Mouse (Mus musculus) urinary bladder, postnatal 36 days (tissue): ENCODE measurements at regions not wholly inside any gene's neighbourhood (a gene's known extent, or its start where the extent isn't known, plus 50 kb on each side); places are given as distances from the start of the nearest gene placed in this dataset.
A peak's percentile ranks its signal among the peaks of the same experiment; 100 is the strongest.

Experiments
- DNase-seq, 2 experiments: peaks; one replicate each; pipeline ENCODE4 v3.0.0; 2022; ENCODE audit warnings: low spot score in 2 of 2, mixed read lengths in 1 of 2

DNA sequence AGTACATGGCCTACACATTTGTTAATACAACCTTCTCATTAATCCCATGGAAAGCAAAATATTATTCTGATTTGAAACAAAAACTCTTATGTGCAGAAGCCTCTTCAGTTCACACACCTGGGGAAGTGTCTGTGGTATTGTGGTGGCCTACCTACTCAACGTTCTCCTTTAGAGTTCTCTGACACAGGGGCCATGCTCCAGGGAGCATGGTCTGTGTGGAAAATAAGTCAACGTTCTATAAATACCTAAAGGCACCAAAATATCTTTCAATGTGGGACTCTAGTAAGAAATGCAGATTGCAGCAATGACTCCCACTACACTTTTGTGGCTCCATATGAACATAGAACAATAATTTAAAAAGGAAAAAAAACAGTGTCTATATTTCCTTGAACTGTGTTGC is 489.0 kb upstream of the A1bg start:
- DNase-seq = no peak

DNA sequence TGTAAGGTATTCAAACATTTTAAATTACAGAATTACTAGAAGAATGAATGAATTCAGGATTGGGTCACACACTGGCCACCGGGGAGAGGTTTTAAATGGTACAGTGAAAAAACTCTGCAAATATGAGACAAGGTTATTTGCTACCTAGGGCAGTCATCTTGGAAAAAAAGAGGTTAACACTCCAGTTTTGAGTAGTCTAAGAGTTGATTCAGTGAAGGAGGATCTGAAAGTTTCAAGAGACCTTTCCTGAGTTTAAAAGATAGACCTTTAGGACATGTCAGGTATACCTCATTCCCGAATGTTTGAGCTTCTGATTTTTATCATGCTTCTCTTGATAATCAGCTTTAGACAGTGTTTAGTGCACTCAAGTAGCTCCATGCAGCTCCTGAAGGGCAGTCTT is 488.0 kb upstream of the A1bg start:
- no peak for DNase-seq

DNA sequence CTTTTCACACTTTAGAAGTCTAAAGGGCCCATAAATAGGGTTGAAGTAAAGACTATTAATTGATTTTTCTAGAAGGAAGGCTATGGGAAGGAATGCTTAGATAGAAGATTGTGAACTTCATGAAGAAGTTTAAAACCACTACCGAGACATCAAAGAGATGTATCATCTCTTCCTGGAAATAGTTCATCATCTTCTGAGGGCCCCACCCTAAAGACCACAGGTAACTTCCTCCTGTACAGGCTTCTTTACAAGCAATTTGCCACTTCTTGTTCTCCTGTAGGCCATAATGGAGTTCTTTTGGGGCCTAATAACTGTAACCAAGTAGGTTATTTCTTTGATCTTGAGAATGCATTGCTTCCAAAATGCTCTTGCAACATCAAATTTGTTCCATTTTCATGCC is 485.8 kb upstream of the A1bg start:
- no peak for DNase-seq

DNA sequence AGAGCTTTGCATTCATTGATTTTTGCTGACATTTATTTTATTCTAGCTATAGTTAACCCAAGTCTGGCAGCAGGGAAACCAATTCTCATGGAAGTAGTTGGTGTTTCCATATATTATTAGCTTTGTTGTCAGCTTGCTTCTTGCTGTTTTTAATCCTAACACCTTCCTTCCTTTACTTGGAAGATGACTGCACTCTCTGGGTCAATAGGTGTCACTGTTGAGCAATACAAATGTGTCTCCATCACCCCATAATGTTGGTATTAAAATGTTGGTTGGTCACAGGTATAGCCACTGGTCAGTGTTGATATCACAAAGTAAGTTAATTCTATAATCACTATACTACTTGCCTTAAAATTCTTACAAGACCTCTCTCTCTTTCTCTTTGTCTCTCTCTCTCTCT is 477.9 kb upstream of the A1bg start:
- DNase-seq = no peak

DNA sequence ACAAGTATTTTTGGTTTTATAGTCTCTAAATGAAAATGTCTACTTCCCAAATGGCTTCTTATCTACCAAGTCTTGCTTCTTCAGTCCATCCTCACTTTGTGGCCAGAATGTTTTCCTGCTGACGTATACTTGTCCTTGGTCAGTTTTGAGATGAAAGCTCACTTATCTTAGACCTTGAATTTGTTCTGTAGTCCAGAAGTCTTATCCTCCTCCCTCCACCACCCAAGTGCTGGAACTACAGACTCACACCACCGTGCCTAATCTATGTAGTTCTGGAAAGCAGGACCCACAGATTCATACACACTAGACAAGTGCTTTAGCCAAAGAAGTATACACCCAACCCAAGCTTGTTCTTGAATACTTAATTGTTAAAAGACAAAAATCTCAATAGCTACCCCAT is 477.2 kb upstream of the A1bg start:
- DNase-seq = no peak

DNA sequence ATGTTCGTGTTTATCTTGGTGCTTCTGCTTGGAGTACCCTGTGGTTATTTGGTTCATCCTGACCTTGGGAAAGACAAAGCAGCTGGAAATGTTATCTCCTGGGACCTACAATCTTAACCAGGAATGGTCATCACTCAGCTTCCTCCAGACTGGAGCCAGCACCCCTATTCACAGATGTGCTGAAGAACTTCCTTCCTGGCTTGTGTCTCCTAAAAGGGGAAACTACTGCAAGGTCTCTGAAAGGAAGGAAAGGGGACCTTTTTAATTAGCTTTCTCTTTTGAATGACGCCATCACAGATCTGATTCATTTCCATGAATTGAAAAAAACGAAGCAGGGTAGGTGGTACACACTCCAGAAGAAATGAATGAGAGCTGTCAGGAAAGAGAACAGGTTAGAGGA is 476.0 kb upstream of the A1bg start:
- DNase-seq = no peak

DNA sequence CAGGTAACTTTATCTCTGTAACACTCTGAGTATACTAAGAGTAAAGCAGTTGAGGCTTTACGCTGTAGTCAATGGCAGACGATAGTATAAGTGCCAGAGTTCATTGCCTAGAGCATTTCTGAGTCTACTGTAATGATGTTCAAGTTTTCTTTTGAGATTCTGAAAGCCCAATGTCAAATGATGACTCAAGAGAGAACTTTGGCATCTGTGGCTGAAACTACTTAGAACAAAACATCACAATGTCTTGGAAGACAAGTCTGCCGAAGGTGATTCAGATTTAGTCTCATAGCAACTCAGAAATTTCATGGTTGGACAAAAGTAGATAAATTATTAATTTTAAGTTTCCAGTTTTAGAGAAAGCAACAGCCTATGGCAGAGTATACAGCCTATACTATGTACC is 474.2 kb upstream of the A1bg start:
- DNase-seq = no peak

DNA sequence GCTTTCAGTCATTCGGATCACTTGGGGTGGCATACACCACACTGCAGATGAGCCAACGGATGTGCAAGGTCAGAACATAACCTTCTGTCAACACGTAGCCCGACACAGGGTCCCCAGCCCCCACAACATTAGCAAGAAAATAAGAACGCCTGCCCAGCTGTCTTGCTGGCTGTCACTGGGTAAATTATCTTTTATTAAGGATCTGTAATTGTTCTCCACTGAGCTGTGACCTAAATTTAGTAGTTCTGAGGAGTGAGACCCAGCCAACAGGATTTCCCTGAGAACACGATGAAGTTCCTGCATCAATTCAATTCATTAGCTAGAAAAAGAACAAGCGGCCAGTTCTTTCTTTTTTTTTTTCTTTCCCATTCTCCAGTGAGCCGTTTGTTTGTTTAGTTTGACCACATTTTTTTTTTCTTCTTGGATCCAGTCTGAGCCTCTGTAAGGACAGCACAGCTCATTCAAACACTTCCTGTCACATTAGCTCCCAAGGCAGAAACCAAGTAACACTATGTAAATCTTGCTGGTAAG is 472.5 kb upstream of the A1bg start:
- DNase-seq = no peak

DNA sequence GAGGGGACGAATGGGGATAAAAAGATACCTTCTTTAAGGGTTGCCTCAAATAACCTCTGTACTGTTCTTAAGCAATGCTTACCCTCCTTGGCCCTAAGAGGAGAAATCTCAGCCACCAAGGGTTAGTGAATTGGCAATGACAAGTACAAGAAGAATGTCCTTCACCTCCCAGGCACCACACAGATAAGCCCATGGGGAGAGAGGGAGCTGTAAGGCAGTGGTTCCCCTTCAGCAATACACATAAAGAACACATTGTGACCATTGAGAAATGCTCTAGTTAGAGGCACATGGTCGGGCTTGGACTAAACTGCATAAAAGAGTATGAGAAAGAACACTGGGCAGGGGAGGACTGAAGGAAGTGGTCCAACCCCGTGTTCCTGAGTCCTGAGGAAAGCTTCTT is 457.9 kb upstream of the A1bg start:
- DNase-seq = no peak

DNA sequence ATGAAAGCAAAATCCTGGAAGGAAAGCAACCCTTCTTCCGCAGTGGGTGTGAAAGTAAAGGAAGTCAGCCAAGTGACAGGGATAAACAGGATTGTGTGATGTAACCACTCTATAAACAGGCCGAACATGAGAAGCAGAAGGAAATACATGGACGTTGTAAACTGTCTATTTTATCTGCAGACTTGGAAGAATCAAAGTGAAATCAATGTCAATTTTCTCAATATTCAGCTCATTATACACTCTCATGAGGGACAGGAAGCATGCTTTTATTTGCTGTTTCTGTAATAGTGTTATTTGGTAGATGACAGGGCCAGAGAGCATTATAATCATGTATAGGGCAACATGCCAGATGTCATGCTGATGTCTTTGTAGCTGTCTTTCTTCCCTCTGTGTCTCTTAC is 443.5 kb upstream of the A1bg start:
- DNase-seq = no peak

DNA sequence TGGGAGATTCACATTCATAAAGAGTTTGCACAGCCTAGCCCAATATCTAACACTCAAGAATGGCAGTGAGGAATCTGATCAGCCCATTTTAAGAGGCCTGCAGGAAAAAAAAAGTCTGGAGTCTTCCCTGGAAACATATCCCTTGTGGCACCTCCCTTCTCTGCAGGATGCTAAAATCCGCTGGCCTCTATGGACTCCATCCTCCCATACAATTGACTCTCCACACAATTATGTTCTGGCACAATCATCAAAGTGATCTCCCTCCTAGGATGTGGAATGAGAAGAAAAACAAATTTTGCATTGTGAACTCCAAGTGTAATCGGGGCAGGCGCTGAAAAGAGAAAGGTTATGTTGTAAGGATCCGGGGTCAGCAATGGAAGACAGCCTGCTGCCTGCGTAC is 442.7 kb upstream of the A1bg start:
- no peak for DNase-seq

DNA sequence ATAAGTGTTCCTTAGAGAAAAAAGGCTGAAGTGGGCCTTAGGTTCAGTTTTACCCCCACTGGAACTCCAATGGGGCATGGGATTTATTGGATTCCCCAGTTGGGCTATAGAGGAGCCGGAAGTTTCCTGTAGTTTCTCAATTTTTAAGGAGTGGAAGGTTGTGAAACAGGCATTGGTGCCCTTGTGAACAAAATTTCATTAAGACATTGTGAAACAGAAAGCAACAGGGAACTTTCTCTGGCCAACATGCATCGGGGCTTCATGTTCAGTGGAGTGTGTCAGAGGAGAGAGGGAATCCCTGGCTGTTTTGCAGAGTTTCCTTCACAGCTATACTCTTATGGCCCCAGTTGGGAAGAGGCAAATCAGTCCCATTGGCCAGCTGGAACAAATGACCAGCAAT is 441.6 kb upstream of the A1bg start:
- no peak for DNase-seq

DNA sequence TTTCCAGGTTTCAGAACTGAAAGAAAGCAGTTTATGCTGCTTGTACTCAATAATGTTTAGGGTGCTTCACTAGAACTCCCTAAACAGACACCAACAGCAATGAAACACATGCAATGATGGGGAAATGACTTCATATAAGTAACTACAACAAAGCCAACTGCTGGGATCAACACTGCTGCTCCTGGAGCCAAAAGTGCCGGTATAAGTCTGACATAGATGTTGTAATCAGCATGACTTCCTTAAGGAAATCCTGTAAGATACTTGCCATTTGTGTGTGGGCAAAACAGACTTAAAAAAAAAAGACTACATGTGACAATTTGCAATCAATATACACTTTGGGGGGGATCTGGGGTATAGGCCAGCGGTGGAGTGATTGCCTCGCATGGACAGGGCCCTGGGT is 438.4 kb upstream of the A1bg start:
- no peak for DNase-seq

DNA sequence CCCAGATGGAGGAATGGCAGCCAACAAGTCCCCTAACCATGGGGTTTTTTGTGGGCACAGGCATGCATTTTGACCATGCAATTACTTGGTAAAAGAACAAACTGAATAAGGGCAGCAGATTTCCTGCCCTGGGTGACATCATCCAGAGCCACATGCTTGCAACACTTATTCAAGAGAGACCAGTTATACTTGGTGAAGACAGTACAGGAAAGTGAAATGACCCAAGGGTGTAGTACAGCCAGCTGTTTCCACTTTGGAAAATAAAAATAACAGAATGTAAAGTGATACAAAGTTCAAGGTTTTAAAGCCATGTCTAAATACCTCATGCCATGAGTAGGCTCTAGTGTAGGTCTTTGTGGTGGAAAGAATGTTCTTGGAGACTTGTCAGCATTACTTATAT is 432.5 kb upstream of the A1bg start:
- no peak for DNase-seq

DNA sequence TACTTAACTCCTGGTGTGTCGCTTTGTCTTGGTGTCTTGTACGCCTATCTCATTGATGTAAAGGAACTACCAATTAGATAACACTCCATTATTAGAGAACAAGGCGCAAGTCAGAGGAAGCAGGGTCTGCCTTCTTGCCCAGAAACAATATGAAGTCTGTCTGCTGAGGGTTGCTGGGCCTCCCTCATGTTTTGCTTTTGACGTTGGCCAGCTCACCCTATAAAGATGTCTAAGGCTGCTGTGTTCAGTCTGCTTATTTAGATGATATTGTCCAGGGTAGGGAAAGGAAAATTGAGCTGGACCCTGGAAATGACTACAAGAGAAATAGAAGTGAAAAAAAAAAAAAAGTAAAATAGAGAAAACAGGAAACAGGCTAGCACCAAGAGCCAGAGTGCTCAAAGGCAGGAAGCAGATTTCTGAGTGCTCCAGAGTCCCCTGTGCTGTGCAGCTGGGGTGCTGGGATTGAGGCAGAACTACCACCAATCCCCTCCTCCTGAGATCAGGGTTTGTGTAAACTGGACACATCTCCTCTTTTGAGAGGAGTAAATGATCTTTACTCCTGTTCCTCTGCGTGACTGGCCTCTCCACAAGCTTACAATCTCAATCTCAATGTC is 429.0 kb upstream of the A1bg start:
- no peak for DNase-seq

DNA sequence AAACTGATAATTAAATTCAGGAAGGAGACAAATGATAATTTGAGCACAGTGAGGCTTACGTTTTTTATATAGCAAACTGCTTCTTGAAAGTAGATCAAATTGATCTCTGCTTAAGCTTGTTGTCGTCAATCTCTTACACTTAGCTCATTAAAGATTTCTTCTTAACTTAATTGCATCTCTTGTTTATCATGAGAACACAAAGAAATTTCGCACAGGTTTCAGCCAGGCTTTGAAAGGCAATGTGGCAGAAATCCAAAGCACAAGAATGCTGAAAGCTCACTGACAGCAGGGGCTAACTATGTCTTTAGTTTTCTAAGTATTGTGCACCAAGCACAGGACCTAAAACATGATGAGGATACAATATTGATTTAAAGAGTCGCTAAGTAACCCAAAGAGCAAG is 422.3 kb upstream of the A1bg start:
- no peak for DNase-seq

DNA sequence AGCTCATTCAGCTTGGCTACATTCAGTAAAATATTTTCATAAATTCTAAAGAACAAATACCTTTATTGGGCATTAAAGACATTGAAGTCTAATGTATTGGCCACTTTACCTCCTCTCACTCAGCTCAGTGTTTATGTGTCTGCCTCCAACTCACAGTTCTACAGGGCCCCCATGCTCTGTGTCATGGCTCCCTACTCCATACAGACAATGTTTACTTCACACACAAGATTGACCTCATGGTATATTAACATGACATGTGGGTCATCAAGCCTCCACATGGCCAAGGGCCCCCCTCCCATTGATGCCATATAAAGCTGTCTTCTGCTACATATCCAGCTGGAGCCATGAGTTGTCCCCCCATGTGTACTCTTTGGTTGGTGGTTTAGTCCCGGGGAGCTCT is 419.8 kb upstream of the A1bg start:
- no peak for DNase-seq

DNA sequence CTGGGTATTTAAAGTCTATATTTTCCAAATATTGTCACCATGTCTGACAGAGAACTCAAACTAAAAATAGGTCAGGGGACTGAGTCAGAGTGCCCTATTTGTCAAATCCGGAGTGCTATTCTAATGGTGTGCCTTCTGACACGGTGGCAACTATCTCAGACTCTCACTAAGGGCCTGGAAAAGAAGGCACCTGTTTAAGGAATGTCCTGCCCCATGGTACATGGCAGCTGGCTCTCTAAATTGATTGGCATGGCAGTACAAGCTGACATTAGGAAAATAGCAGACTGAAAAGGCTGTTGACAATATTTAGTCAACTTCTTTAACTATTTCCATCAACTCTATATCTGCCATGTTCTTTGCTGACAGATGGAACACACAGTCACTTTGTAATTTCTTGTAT is 405.1 kb upstream of the A1bg start:
- no peak for DNase-seq

DNA sequence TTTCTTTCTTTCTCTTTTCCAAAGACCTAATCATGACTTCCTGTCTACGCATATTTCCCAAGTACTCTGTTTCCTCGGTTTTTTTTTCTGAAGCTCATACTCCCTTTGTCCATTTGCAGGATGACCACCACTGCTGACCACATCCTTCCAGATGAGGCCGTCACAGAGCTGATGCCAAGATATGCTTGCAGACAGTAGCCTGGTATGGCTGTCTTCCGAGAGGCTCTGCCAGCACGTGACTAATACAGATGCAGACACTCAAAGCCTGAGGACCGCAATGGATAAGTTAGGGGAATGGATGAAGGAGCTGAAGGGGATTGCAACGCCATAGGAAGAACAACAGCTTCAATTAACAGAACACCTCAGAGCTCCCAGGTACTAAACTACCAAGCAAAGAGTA is 399.4 kb upstream of the A1bg start:
- DNase-seq = no peak

DNA sequence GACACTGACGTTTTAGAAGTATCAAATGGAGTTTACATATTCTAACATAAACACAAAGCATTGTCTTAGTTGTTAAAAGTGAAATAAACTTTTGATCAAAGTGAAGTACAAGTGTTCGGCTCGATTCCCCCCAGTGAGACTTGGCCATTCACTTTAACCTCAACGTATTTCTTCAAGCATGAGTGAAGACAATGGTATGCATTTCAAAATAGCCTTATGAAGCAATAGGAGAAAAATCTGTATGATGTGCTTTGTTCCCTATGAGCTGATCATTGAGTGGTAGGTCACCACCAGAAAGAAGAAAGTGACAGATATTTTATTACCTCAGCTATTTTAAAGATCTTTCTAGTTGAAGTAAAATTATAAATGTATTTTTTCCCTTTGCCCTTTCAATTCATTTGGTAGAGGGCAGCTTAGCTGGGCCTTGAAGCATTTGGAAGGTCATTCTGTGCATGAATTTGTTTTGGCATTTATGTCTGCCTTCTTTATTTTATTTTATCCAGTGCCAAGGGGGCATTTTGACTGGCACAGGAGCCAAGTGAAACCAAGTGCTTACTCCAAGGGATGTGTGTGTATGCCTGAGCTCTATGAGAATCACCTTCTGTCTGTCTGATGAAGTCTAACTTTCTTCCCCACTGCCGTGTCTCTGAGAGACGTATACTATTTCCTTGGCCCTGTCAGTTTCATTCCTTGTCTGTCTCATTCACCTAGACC is 386.8 kb upstream of the A1bg start:
- DNase-seq = no peak

DNA sequence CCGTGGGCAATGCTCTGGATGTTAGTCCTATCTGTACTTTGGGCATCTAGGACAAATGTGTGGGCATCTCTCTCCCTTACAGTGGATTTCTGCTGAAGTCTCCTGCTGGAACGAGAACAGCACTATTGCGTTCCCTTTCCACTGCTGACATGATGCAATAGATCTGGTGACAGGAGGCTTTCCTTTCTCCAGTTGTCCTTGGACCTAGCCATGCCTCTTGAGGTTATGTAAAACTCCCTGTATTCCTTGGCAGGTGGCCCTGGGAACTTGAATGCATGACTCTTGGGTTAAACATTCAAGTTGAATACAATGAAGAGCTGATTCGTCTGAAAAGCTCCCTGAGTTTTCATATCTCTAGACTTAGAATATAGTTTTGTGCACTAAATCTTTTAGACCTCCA is 386.1 kb upstream of the A1bg start:
- peak in 1 of 2 experiments; percentile 49 for DNase-seq

DNA sequence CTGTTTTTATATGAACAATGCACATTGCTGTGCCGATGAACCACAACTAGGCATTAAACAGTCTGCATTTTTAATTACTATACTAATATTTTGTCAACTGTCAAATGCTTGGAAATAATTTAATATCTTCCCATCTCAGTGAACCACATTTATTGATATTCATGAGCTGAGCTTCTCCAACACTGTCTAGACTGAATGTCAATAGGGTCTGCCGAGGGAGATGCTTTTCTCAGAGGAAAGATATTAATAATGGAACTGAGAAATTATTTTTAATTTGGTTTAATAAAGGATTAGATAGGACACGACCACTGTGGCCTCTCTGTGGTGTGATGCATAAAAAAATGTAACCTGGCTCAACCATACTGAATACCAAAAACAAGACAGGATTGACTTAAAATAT is 381.7 kb upstream of the A1bg start:
- no peak for DNase-seq

DNA sequence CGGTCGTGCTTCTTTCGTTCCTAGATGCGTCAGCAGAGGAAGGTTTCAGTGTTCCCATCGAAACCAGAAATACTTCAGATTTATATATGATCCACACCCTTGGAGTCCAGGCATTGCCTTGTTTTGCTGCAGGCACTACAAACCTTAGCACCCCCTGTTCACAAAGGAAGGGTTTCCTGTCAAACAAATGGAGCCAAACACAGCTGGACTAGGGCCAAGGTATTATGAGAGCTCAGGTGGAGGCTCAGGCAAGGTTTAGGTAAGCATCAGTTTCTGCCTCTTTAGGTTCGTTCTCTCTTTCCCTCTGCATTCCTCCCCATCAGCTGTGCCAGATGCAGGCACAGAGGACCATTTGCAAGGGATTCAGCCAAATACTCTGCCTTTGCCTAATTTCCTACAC is 377.0 kb upstream of the A1bg start:
- no peak for DNase-seq
